Comparison of ENCODE assay signal across 28 mouse cellular contexts in genomic region chr3:122012464-122012863, GRCm38 (mm10). TPM values are rescaled to one million over a fixed set of nuclear protein-coding genes. Genes with fewer than 3 reads are reported as not detected.
A peak's percentile ranks its signal among the peaks of the same experiment; 100 is the strongest.
DNase-seq lines count a peak whose midpoint lies in the region; ATAC-seq and TF ChIP-seq lines count a peak whose summit lies in the region.
"Had no signal": no experiment of that assay in that cellular context is flagged by ENCODE, and none has a peak within 500 bp of the region (broad histone marks: within the 10 kb centered on the region; RNA-seq: fewer than 3 reads in every experiment).

No protein-coding gene starts in this region.

- H3K4me1 ChIP-seq in lung, embryonic 16.5 days (replicated peaks; ENCODE audit: control insufficient read depth, insufficient read depth, low read length): no peaks in the 10 kb centered on the region; the same call in 1 of the 2 replicates
- H3K4me1 ChIP-seq in midbrain, embryonic 11.5 days (ENCODE audit: control insufficient read depth, insufficient read depth, low read length): no peaks in the 10 kb centered on the region
- H3K4me1 ChIP-seq: forebrain, embryonic 13.5 days; heart, embryonic 10.5 days; kidney, embryonic 15.5 days; limb, embryonic 12.5 days; midbrain, embryonic 12.5 days; neural tube, embryonic 13.5 days had no signal

- no peak for TF ChIP-seq CTCF in gastrocnemius, adult 2 months (IDR thresholded peaks at IDR 0.05)

- H3K4me2 ChIP-seq in lung, embryonic 16.5 days (ENCODE audit: low read depth, low read length): no peak overlapping the region
- no peak overlapping the region for H3K4me2 ChIP-seq in midbrain, embryonic 11.5 days
- H3K4me2 ChIP-seq: forebrain, embryonic 13.5 days; heart, embryonic 15.5 days; kidney, embryonic 15.5 days; limb, embryonic 12.5 days; midbrain, embryonic 12.5 days; neural tube, embryonic 13.5 days had no signal

- no peak overlapping the region for H3K9ac ChIP-seq in lung, embryonic 16.5 days (ENCODE audit: low read length)
- H3K9ac ChIP-seq in midbrain, embryonic 11.5 days (ENCODE audit: low read length): no peak overlapping the region
- H3K9ac ChIP-seq: forebrain, embryonic 13.5 days; heart, embryonic 15.5 days; kidney, embryonic 15.5 days; limb, embryonic 12.5 days; midbrain, embryonic 12.5 days; neural tube, embryonic 13.5 days had no signal

- H3K27ac ChIP-seq in gastrocnemius, adult 2 months: 0 out of 2 replicates have a peak overlapping the region, but pooled peaks have one; percentile 32
- no peak overlapping the region for H3K27ac ChIP-seq in lung, embryonic 16.5 days (ENCODE audit: low read length)
- H3K27ac ChIP-seq in midbrain, embryonic 11.5 days (ENCODE audit: low read depth, low read length): no peak overlapping the region
- H3K27ac ChIP-seq: forebrain, embryonic 13.5 days; heart, embryonic 10.5 days; heart, embryonic 15.5 days; kidney, embryonic 15.5 days; left cerebral cortex, adult 2 months; midbrain, embryonic 12.5 days; neural tube, embryonic 13.5 days had no signal

- H3K4me3 ChIP-seq in gastrocnemius, adult 2 months: no peak overlapping the region
- no peak overlapping the region for H3K4me3 ChIP-seq in lung, embryonic 16.5 days (ENCODE audit: low read length)
- H3K4me3 ChIP-seq in midbrain, embryonic 11.5 days (ENCODE audit: low read depth, low read length): no peak overlapping the region
- H3K4me3 ChIP-seq: forebrain, embryonic 13.5 days; heart, embryonic 10.5 days; heart, embryonic 15.5 days; kidney, embryonic 15.5 days; left cerebral cortex, adult 2 months; limb, embryonic 12.5 days; midbrain, embryonic 12.5 days; neural tube, embryonic 13.5 days had no signal

- no peaks in the 10 kb centered on the region for H3K27me3 ChIP-seq in lung, embryonic 16.5 days (ENCODE audit: control insufficient read depth, insufficient read depth, low read depth, low read length)
- H3K27me3 ChIP-seq in midbrain, embryonic 11.5 days (ENCODE audit: control insufficient read depth, insufficient read depth, low read length): no peaks in the 10 kb centered on the region
- H3K27me3 ChIP-seq: forebrain, embryonic 13.5 days; heart, embryonic 15.5 days; kidney, embryonic 15.5 days; limb, embryonic 12.5 days; midbrain, embryonic 12.5 days; neural tube, embryonic 13.5 days; Patski had no signal

- peak; percentile 36 for DNase-seq in gastrocnemius, adult 2 months
- no peak for DNase-seq in gastrocnemius, postnatal 10 days
- DNase-seq in lung, postnatal 14 days: no peak
- DNase-seq in lung, postnatal 10 days: peak; percentile 22
- DNase-seq in T-cell, adult 2 months (ENCODE audit: low spot score): no peak
- no peak for DNase-seq in midbrain, embryonic 11.5 days (ENCODE audit: low spot score, missing footprints)
- DNase-seq: adrenal gland, adult 2 months; cerebellum, adult 11 months; cerebellum, adult 9-10 months; cerebellum, postnatal 36 days; heart, adult 11 months; kidney, adult 18-20 months; kidney, postnatal 25 days; right cerebral cortex, postnatal 4 days; thymus, adult 2 months; thymus, postnatal 4 days had no signal

- 78% methylated on average over 1 of the region's 1 CpGs for WGBS in lung, embryonic 16.5 days
- WGBS in midbrain, embryonic 11.5 days: 83% methylated on average over 1 of the region's 1 CpGs

- H3K9me3 ChIP-seq in lung, embryonic 16.5 days (ENCODE audit: control insufficient read depth, low read length): no peaks in the 10 kb centered on the region
- no peaks in the 10 kb centered on the region for H3K9me3 ChIP-seq in midbrain, embryonic 11.5 days (ENCODE audit: control insufficient read depth, low read length)
- H3K9me3 ChIP-seq: forebrain, embryonic 13.5 days; heart, embryonic 10.5 days; heart, embryonic 15.5 days; kidney, embryonic 15.5 days; limb, embryonic 12.5 days; midbrain, embryonic 12.5 days; neural tube, embryonic 13.5 days had no signal

- peaks cover 51% of the 10 kb centered on the region for H3K36me3 ChIP-seq in lung, embryonic 16.5 days (ENCODE audit: control insufficient read depth, insufficient read depth, low read length)
- H3K36me3 ChIP-seq in midbrain, embryonic 11.5 days (ENCODE audit: control insufficient read depth, insufficient read depth, low read length): no peaks in the 10 kb centered on the region
- H3K36me3 ChIP-seq: midbrain, embryonic 12.5 days had no signal

- peak; percentile 43; the same call in 1 of the 2 replicates for ATAC-seq in lung, embryonic 16.5 days (ENCODE audit: low read depth)
- no peak for ATAC-seq in midbrain, embryonic 11.5 days (ENCODE audit: low FRiP score)
- ATAC-seq: activated CD4-positive, CD25-positive, alpha-beta regulatory T cell, adult 4 months; forebrain, embryonic 13.5 days; hindbrain, embryonic 16.5 days; Patski had no signal

- intact Hi-C loops in gastrocnemius, adult 2 months (cut with DNase I): no loop called here

RNA-seq across cellular contexts. Expression of gene Abca4, which starts 31.8 kb away (rescaled TPM):
- under 1 TPM; 0.79 to 0.95 TPM for total RNA-seq in gastrocnemius, adult 2 months (2021)
- total RNA-seq in gastrocnemius, postnatal 10 days (2021): 1 to 10 TPM; 1.8 to 2.3 TPM
- 0.90 and 1.5 TPM in 2 replicates for polyA plus RNA-seq in lung, embryonic 16.5 days (2015; fragmentation: Nextera tagmentation; extraction: Ambion mirVana)
- polyA plus RNA-seq in midbrain, embryonic 11.5 days (2014; fragmentation: Nextera tagmentation; extraction: Ambion mirVana): 2.2 and 2.3 TPM in 2 replicates
- polyA plus RNA-seq: activated CD4-positive, CD25-positive, alpha-beta regulatory T cell, adult 4 months had no signal

Comparison
In these comparisons a context has a peak if more than half of its experiments do, and no peak if none do; other contexts are left out.
1. DNase-seq: peak in gastrocnemius, adult 2 months (single experiment) and lung, postnatal 10 days (single experiment); none in gastrocnemius, postnatal 10 days (single experiment), lung, postnatal 14 days (single experiment), T-cell, adult 2 months (single experiment) and midbrain, embryonic 11.5 days (single experiment).